Comparison of ENCODE assay signal across 9 mouse cellular contexts in genomic region chr5:66748448-66749115, GRCm38 (mm10). TPM values are rescaled to one million over a fixed set of nuclear protein-coding genes. Genes with fewer than 3 reads are reported as not detected.
DNase-seq lines count a peak whose midpoint lies in the region; ATAC-seq and TF ChIP-seq lines count a peak whose summit lies in the region.
"Had no signal": no experiment of that assay in that cellular context is flagged by ENCODE, and none has a peak within 500 bp of the region (broad histone marks: within the 10 kb centered on the region; RNA-seq: fewer than 3 reads in every experiment).

No protein-coding gene starts in this region.

- intact Hi-C loops in heart, postnatal 25 days (cut with DNase I) = loop anchor here (5.0 kb wide), 3 partner anchors 99 to 194 kb away; no protein-coding TSS in a partner anchor

- H3K4me3 ChIP-seq in forebrain, postnatal 0 days (ENCODE audit: low read depth, low read length) = peak overlapping the region; percentile 27
- no peak overlapping the region for H3K4me3 ChIP-seq in midbrain, embryonic 15.5 days

- H3K36me3 ChIP-seq in forebrain, postnatal 0 days (ENCODE audit: insufficient read depth) = no peaks in the 10 kb centered on the region
- no peaks in the 10 kb centered on the region for H3K36me3 ChIP-seq in midbrain, embryonic 15.5 days (replicated peaks)

- TF ChIP-seq CTCF in forebrain, postnatal 0 days (IDR thresholded peaks at IDR 0.05; ENCODE audit: low read depth) = no peak

- peaks cover 24% of the 10 kb centered on the region for H3K4me1 ChIP-seq in forebrain, postnatal 0 days (ENCODE audit: insufficient read depth)
- peaks cover 40% of the 10 kb centered on the region for H3K4me1 ChIP-seq in midbrain, embryonic 15.5 days

- H3K27ac ChIP-seq in forebrain, postnatal 0 days (ENCODE audit: low read depth, low read length) = peak overlapping the region; percentile 64
- H3K27ac ChIP-seq in midbrain, embryonic 15.5 days = peak overlapping the region; percentile 39; the same call in 1 of the 2 replicates

- H3K27me3 ChIP-seq in forebrain, postnatal 0 days (ENCODE audit: insufficient read depth, low read length) = no peaks in the 10 kb centered on the region
- no peaks in the 10 kb centered on the region for H3K27me3 ChIP-seq in midbrain, embryonic 15.5 days (replicated peaks)

- H3K4me2 ChIP-seq in forebrain, postnatal 0 days (ENCODE audit: low read depth) = peak overlapping the region; percentile 94
- peak overlapping the region; percentile 80 for H3K4me2 ChIP-seq in midbrain, embryonic 15.5 days

- H3K9ac ChIP-seq in forebrain, postnatal 0 days = peak overlapping the region; percentile 35
- H3K9ac ChIP-seq in midbrain, embryonic 15.5 days = no peak overlapping the region

- H3K9me3 ChIP-seq in forebrain, postnatal 0 days (ENCODE audit: low read length) = no peaks in the 10 kb centered on the region
- no peaks in the 10 kb centered on the region for H3K9me3 ChIP-seq in midbrain, embryonic 15.5 days

- ATAC-seq in forebrain, postnatal 0 days = no peak
- ATAC-seq in midbrain, embryonic 15.5 days (replicated peaks) = no peak

- WGBS in forebrain, postnatal 0 days = 40% methylated on average over 5 of the region's 5 CpGs
- 28% methylated on average over 5 of the region's 5 CpGs for WGBS in midbrain, embryonic 15.5 days

- peak; percentile 96 for DNase-seq in heart, adult 11 months
- no peak for DNase-seq in heart, postnatal 25 days (ENCODE audit: low spot score)
- DNase-seq in forebrain, postnatal 0 days = no peak
- peak; percentile 53 for DNase-seq in kidney, adult 18-20 months
- DNase-seq in right cerebral cortex, postnatal 36 days (ENCODE audit: low spot score in 2 of 2) = no peak
- DNase-seq in thymus, postnatal 4 days = no peak
- no peak for DNase-seq in urinary bladder, postnatal 4 days (ENCODE audit: low spot score in 2 of 2)
- DNase-seq: cerebellum, adult 11-12 months had no signal

RNA-seq across cellular contexts. Expression of gene Limch1, which starts 3.0 kb away (rescaled TPM):
- total RNA-seq in heart, postnatal 25 days (2021) = 100 to 1,000 TPM; 210 to 274 TPM
- 114 and 133 TPM in 2 replicates for total RNA-seq in forebrain, postnatal 0 days (2014; rRNA removed)
- 49.5 and 62.8 TPM in 2 replicates for polyA plus RNA-seq in forebrain, postnatal 0 days (2015; fragmentation: Nextera tagmentation; extraction: Ambion mirVana)
- polyA plus RNA-seq in midbrain, embryonic 15.5 days (2015; fragmentation: Nextera tagmentation; extraction: Ambion mirVana) = 47.6 and 51.1 TPM in 2 replicates

Comparison
In these comparisons a context has a peak if more than half of its experiments do, and no peak if none do; other contexts are left out.
1. DNase-seq: peak in heart, adult 11 months (single experiment) and kidney, adult 18-20 months (single experiment); none in heart, postnatal 25 days (single experiment), forebrain, postnatal 0 days (single experiment), right cerebral cortex, postnatal 36 days (0 of 2), thymus, postnatal 4 days (single experiment) and urinary bladder, postnatal 4 days (0 of 2).